Mouse (Mus musculus) large intestine, adult 2 months (tissue): ENCODE data around the gene Efcab11. TPM values are rescaled to one million over a fixed set of nuclear protein-coding genes. Genes with fewer than 3 reads are reported as not detected.

Source experiments
- DNase-seq: peaks from one replicate; pipeline ENCODE4 v3.0.0-alpha.2; 2012; ENCODE audit warnings: low read depth, low spot score
- WGBS: fragments of 180-500 bp; shearing (Covaris S2); methylation state at CpG from one replicate; pipeline ENCODE4 v1.1.7; 2018; 5-methylcytosine and 5-hydroxymethylcytosine counted together
- polyA plus RNA-seq: library from polyadenylated mRNA; depleted of rRNA; stranded (reverse); fragments of >200 nt; gene quantifications from 2 replicates; pipeline ENCODE4 v1.2.3, GENCODE M21; 2012; rRNA removed

Efcab11 gene
- polyA plus RNA-seq, result 0.93 and 1.1 TPM in 2 replicates

- peak; percentile 73 for DNase-seq
- under 1% methylated on average over 73 of the region's 73 CpGs for WGBS
These were observed at the start of gene Efcab11, which contains the start of gene Tdp1 for GRCm38 (mm10) chr12:99884269-99885261. Gene Efcab11 (minus strand): TSS chr12:99884439. Gene Tdp1 (plus strand): TSS chr12:99884517.

GRCm38 (mm10) chr12:99933630-99934029 lies 49.4 kb upstream of the Efcab11 start:
- no peak for DNase-seq
- WGBS, result 58% methylated on average over 3 of the region's 3 CpGs

GRCm38 (mm10) chr12:99932245-99932644 lies 48.0 kb upstream of the Efcab11 start:
- no peak for DNase-seq
- WGBS, result 94% methylated on average over 4 of the region's 4 CpGs

- WGBS, result 71% methylated on average over 1 of the region's 1 CpGs
- no peak for DNase-seq
These were observed 44.9 kb upstream of the Efcab11 start for GRCm38 (mm10) chr12:99929160-99929559.

GRCm38 (mm10) chr12:99928311-99928710 lies 44.1 kb upstream of the Efcab11 start:
- WGBS, result 89% methylated on average over 7 of the region's 7 CpGs
- DNase-seq, result no peak

- DNase-seq, result no peak
- 88% methylated on average over 5 of the region's 5 CpGs for WGBS
These were observed 39.5 kb upstream of the Efcab11 start for GRCm38 (mm10) chr12:99923703-99924102.

GRCm38 (mm10) chr12:99923131-99923606 lies 38.9 kb upstream of the Efcab11 start:
- DNase-seq, result no peak
- 88% methylated on average over 5 of the region's 5 CpGs for WGBS

GRCm38 (mm10) chr12:99921045-99921444 lies 36.8 kb upstream of the Efcab11 start:
- WGBS, result 91% methylated on average over 3 of the region's 3 CpGs

GRCm38 (mm10) chr12:99919636-99920035 lies 35.4 kb upstream of the Efcab11 start:
- WGBS, result 85% methylated on average over 3 of the region's 3 CpGs
- no peak for DNase-seq

More at GRCm38 (mm10) chr12:99921045-99921444, 36.8 kb upstream of the Efcab11 start:
- no peak for DNase-seq

GRCm38 (mm10) chr12:99917800-99918427 lies 33.7 kb upstream of the Efcab11 start:
- WGBS, result 81% methylated on average over 15 of the region's 15 CpGs

GRCm38 (mm10) chr12:99911466-99911865 lies 27.2 kb upstream of the Efcab11 start:
- DNase-seq, result no peak
- 77% methylated on average over 12 of the region's 12 CpGs for WGBS

More at GRCm38 (mm10) chr12:99917800-99918427, 33.7 kb upstream of the Efcab11 start:
- DNase-seq, result no peak

GRCm38 (mm10) chr12:99904537-99904936 lies 20.3 kb upstream of the Efcab11 start:
- no peak for DNase-seq
- 94% methylated on average over 5 of the region's 5 CpGs for WGBS

- WGBS, result 77% methylated on average over 4 of the region's 4 CpGs
- no peak for DNase-seq
These were observed 18.7 kb upstream of the Efcab11 start for GRCm38 (mm10) chr12:99902867-99903370.

- 75% methylated on average over 8 of the region's 8 CpGs for WGBS
- no peak for DNase-seq
These were observed 18.0 kb upstream of the Efcab11 start for GRCm38 (mm10) chr12:99901973-99902866.

- no peak for DNase-seq
- WGBS, result 40% methylated on average over 2 of the region's 3 CpGs
These were observed 15.8 kb upstream of the Efcab11 start for GRCm38 (mm10) chr12:99899991-99900390.

GRCm38 (mm10) chr12:99898248-99898870 lies 14.1 kb upstream of the Efcab11 start:
- no peak for DNase-seq
- WGBS, result 90% methylated on average over 16 of the region's 16 CpGs

- DNase-seq, result no peak
- 85% methylated on average over 4 of the region's 4 CpGs for WGBS
These were observed 13.6 kb upstream of the Efcab11 start for GRCm38 (mm10) chr12:99897846-99898245.

GRCm38 (mm10) chr12:99885282-99885901 lies 1.2 kb upstream of the Efcab11 start:
- DNase-seq, result no peak
- 53% methylated on average over 8 of the region's 8 CpGs for WGBS
